Mouse (Mus musculus): ENCODE results near the gene Bri3. TPM values are rescaled to one million over a fixed set of nuclear protein-coding genes. Genes with fewer than 3 reads are reported as not detected.
"Not testable (repeated sequence)": the region's sequence is repeated elsewhere in the genome, so short reads cannot be mapped to it uniquely, and the experiment has no call there.

Bri3 gene
- polyA plus RNA-seq, 1 experiment from 2014 or later = 116 TPM

GRCm38 (mm10) chr5:144314731-144315494 lies 70.7 kb downstream of the Bri3 start:
- no peak for DNase-seq (ENCODE audit: low spot score)
- Histone ChIP-seq H3K4me1 (ENCODE audit: control insufficient read depth, insufficient read depth, low read length) (no peaks in the 10 kb centered on the region; the same call in 1 of the 2 replicates), H3K4me2 (ENCODE audit: low read depth, low read length) (no peak overlapping the region), H3K27ac (replicated peaks; ENCODE audit: low read depth, low read length) (no peak overlapping the region), H3K36me3 (replicated peaks; ENCODE audit: control insufficient read depth, insufficient read depth, low read depth, low read length) (no peaks in the 10 kb centered on the region), H3K4me3 (ENCODE audit: low read depth, low read length) (no peak overlapping the region), H3K27me3 (ENCODE audit: control insufficient read depth, insufficient read depth, low read length) (no peaks in the 10 kb centered on the region), H3K9ac (replicated peaks; ENCODE audit: low read length) (no peak overlapping the region), H3K9me3 (replicated peaks; ENCODE audit: control insufficient read depth, low read length) (no peaks in the 10 kb centered on the region)
- WGBS = 81% methylated on average over 12 of the region's 12 CpGs
- ATAC-seq (replicated peaks; ENCODE audit: insufficient number of reproducible peaks, low FRiP score, low TSS enrichment, low read depth) = no peak

GRCm38 (mm10) chr5:144316442-144316841 lies 72.2 kb downstream of the Bri3 start:
- WGBS = 74% methylated on average over 3 of the region's 3 CpGs
- Histone ChIP-seq H3K36me3 (replicated peaks; ENCODE audit: control insufficient read depth, insufficient read depth, low read depth, low read length) (no peaks in the 10 kb centered on the region), H3K4me2 (ENCODE audit: low read depth, low read length) (no peak overlapping the region), H3K27me3 (ENCODE audit: control insufficient read depth, insufficient read depth, low read length) (no peaks in the 10 kb centered on the region), H3K9me3 (replicated peaks; ENCODE audit: control insufficient read depth, low read length) (no peaks in the 10 kb centered on the region), H3K9ac (replicated peaks; ENCODE audit: low read length) (no peak overlapping the region), H3K4me3 (ENCODE audit: low read depth, low read length) (no peak overlapping the region), H3K4me1 (ENCODE audit: control insufficient read depth, insufficient read depth, low read length) (no peaks in the 10 kb centered on the region; the same call in 1 of the 2 replicates), H3K27ac (replicated peaks; ENCODE audit: low read depth, low read length) (no peak overlapping the region)
- DNase-seq (ENCODE audit: low spot score) = no peak
- ATAC-seq (replicated peaks; ENCODE audit: insufficient number of reproducible peaks, low FRiP score, low TSS enrichment, low read depth) = no peak

DNA sequence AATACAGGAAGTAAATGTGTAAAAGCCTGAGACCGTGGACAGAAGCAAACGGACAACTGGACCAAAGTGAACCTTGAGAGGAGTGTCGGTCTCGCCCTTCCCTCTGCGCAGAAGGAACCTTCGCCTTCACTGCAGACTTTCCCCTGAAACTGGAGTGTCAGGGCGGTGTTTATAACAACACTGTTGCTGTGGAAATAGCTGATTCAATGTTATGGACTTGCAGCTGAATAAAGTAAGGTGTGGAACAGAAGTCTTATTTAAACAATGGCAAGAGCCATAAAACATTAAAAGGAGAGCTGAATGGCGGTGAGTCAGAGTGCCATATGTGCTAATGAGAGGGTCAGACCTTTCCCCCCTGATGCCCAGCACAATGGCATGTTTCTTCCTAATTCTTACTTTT lies 73.2 kb downstream of the Bri3 start:
- WGBS = 94% methylated on average over 8 of the region's 8 CpGs

GRCm38 (mm10) chr5:144318286-144318685 lies 74.0 kb downstream of the Bri3 start:
- ATAC-seq (replicated peaks; ENCODE audit: insufficient number of reproducible peaks, low FRiP score, low TSS enrichment, low read depth) = no peak
- H3K4me1 ChIP-seq (ENCODE audit: control insufficient read depth, insufficient read depth, low read length) = no peaks in the 10 kb centered on the region; the same call in 1 of the 2 replicates

More for the DNA sequence above, 73.2 kb downstream of the Bri3 start:
- Histone ChIP-seq H3K9ac (replicated peaks; ENCODE audit: low read length) (no peak overlapping the region), H3K9me3 (replicated peaks; ENCODE audit: control insufficient read depth, low read length) (no peaks in the 10 kb centered on the region), H3K4me3 (ENCODE audit: low read depth, low read length) (no peak overlapping the region), H3K27ac (replicated peaks; ENCODE audit: low read depth, low read length) (no peak overlapping the region), H3K36me3 (replicated peaks; ENCODE audit: control insufficient read depth, insufficient read depth, low read depth, low read length) (no peaks in the 10 kb centered on the region), H3K4me1 (ENCODE audit: control insufficient read depth, insufficient read depth, low read length) (no peaks in the 10 kb centered on the region; the same call in 1 of the 2 replicates), H3K4me2 (ENCODE audit: low read depth, low read length) (no peak overlapping the region), H3K27me3 (ENCODE audit: control insufficient read depth, insufficient read depth, low read length) (no peaks in the 10 kb centered on the region)
- DNase-seq (ENCODE audit: low spot score) (no peak), ATAC-seq (replicated peaks; ENCODE audit: insufficient number of reproducible peaks, low FRiP score, low TSS enrichment, low read depth) (no peak)

DNA sequence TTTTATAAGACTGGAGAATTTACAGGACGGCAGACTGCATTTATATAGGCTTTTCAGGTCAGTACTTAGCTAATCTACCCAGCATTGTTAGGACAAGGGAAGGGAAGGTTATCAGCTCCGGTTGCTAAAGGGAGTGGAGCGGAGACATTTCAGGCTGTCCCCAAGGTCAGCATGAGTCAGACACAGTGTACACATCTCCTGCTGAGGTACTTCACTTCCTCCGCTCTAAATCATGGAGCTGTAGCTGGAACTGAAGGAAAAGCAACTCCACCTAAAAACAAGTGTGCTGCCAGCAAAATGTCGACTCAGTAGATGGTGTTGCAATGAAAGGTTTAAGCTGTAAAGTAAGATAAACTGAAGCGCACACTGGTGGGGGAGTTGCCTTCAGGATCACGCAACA lies 77.4 kb downstream of the Bri3 start:
- H3K9me3 ChIP-seq (replicated peaks; ENCODE audit: control insufficient read depth, low read length) = no peaks in the 10 kb centered on the region
- no peak overlapping the region for H3K4me3 ChIP-seq (ENCODE audit: low read depth, low read length)
- 69% methylated on average over 7 of the region's 7 CpGs for WGBS
- H3K4me1 ChIP-seq (ENCODE audit: control insufficient read depth, insufficient read depth, low read length) = no peaks in the 10 kb centered on the region
- H3K4me2 ChIP-seq (ENCODE audit: low read depth, low read length) = no peak overlapping the region
- no peak overlapping the region for H3K27ac ChIP-seq (replicated peaks; ENCODE audit: low read depth, low read length)
- DNase-seq (ENCODE audit: low spot score) (no peak), ATAC-seq (replicated peaks; ENCODE audit: insufficient number of reproducible peaks, low FRiP score, low TSS enrichment, low read depth) (no peak)
- no peaks in the 10 kb centered on the region for H3K27me3 ChIP-seq (ENCODE audit: control insufficient read depth, insufficient read depth, low read length)
- H3K36me3 ChIP-seq (replicated peaks; ENCODE audit: control insufficient read depth, insufficient read depth, low read depth, low read length) = no peaks in the 10 kb centered on the region
- H3K9ac ChIP-seq (replicated peaks; ENCODE audit: low read length) = no peak overlapping the region

More at GRCm38 (mm10) chr5:144318286-144318685, 74.0 kb downstream of the Bri3 start:
- no peak overlapping the region for H3K27ac ChIP-seq (replicated peaks; ENCODE audit: low read depth, low read length)
- H3K9me3 ChIP-seq (replicated peaks; ENCODE audit: control insufficient read depth, low read length) = no peaks in the 10 kb centered on the region
- 52% methylated on average over 6 of the region's 6 CpGs for WGBS
- no peak overlapping the region for H3K4me2 ChIP-seq (ENCODE audit: low read depth, low read length)
- no peaks in the 10 kb centered on the region for H3K27me3 ChIP-seq (ENCODE audit: control insufficient read depth, insufficient read depth, low read length)
- H3K4me3 ChIP-seq (ENCODE audit: low read depth, low read length) = no peak overlapping the region
- no peak overlapping the region for H3K9ac ChIP-seq (replicated peaks; ENCODE audit: low read length)
- H3K36me3 ChIP-seq (replicated peaks; ENCODE audit: control insufficient read depth, insufficient read depth, low read depth, low read length) = no peaks in the 10 kb centered on the region
- DNase-seq (ENCODE audit: low spot score) = no peak

GRCm38 (mm10) chr5:144322717-144323116 lies 78.5 kb downstream of the Bri3 start:
- Histone ChIP-seq H3K27ac (replicated peaks; ENCODE audit: low read depth, low read length) (no peak overlapping the region), H3K36me3 (replicated peaks; ENCODE audit: control insufficient read depth, insufficient read depth, low read depth, low read length) (no peaks in the 10 kb centered on the region), H3K4me1 (ENCODE audit: control insufficient read depth, insufficient read depth, low read length) (no peaks in the 10 kb centered on the region), H3K4me2 (ENCODE audit: low read depth, low read length) (no peak overlapping the region), H3K9ac (replicated peaks; ENCODE audit: low read length) (no peak overlapping the region), H3K9me3 (replicated peaks; ENCODE audit: control insufficient read depth, low read length) (no peaks in the 10 kb centered on the region), H3K27me3 (ENCODE audit: control insufficient read depth, insufficient read depth, low read length) (no peaks in the 10 kb centered on the region), H3K4me3 (ENCODE audit: low read depth, low read length) (no peak overlapping the region)
- no peak for DNase-seq (ENCODE audit: low spot score)
- no peak for ATAC-seq (replicated peaks; ENCODE audit: insufficient number of reproducible peaks, low FRiP score, low TSS enrichment, low read depth)
- WGBS = 89% methylated on average over 3 of the region's 3 CpGs

GRCm38 (mm10) chr5:144334010-144334409 lies 89.8 kb downstream of the Bri3 start:
- no peak overlapping the region for H3K4me2 ChIP-seq (ENCODE audit: low read depth, low read length)
- H3K27me3 ChIP-seq (ENCODE audit: control insufficient read depth, insufficient read depth, low read length) = no peaks in the 10 kb centered on the region
- H3K9ac ChIP-seq (replicated peaks; ENCODE audit: low read length) = no peak overlapping the region
- no peak overlapping the region for H3K4me3 ChIP-seq (ENCODE audit: low read depth, low read length)
- DNase-seq (ENCODE audit: low spot score) (no peak), ATAC-seq (replicated peaks; ENCODE audit: insufficient number of reproducible peaks, low FRiP score, low TSS enrichment, low read depth) (no peak)
- H3K27ac ChIP-seq (replicated peaks; ENCODE audit: low read depth, low read length) = no peak overlapping the region
- no peaks in the 10 kb centered on the region for H3K4me1 ChIP-seq (ENCODE audit: control insufficient read depth, insufficient read depth, low read length)
- 88% methylated on average over 11 of the region's 11 CpGs for WGBS
- H3K36me3 ChIP-seq (replicated peaks; ENCODE audit: control insufficient read depth, insufficient read depth, low read depth, low read length) = no peaks in the 10 kb centered on the region
- H3K9me3 ChIP-seq (replicated peaks; ENCODE audit: control insufficient read depth, low read length) = no peaks in the 10 kb centered on the region

- H3K36me3 ChIP-seq (replicated peaks; ENCODE audit: control insufficient read depth, insufficient read depth, low read depth, low read length); H3K9ac ChIP-seq (replicated peaks; ENCODE audit: low read length); H3K9me3 ChIP-seq (replicated peaks; ENCODE audit: control insufficient read depth, low read length); H3K27me3 ChIP-seq (ENCODE audit: control insufficient read depth, insufficient read depth, low read length); ATAC-seq (replicated peaks; ENCODE audit: insufficient number of reproducible peaks, low FRiP score, low TSS enrichment, low read depth); H3K27ac ChIP-seq (replicated peaks; ENCODE audit: low read depth, low read length); H3K4me2 ChIP-seq (ENCODE audit: low read depth, low read length); H3K4me3 ChIP-seq (ENCODE audit: low read depth, low read length); H3K4me1 ChIP-seq (ENCODE audit: control insufficient read depth, insufficient read depth, low read length); DNase-seq (ENCODE audit: low spot score): not testable (repeated sequence)
- WGBS = 73% methylated on average over 6 of the region's 6 CpGs
These were observed 91.1 kb downstream of the Bri3 start for GRCm38 (mm10) chr5:144335357-144335756.

Data from embryonic facial prominence, embryonic 11.5 days (tissue).